Mouse (Mus musculus) gastrocnemius, adult 8-10 months (tissue): ENCODE measurements around the gene Snd1. TPM values are rescaled to one million over a fixed set of nuclear protein-coding genes. Genes with fewer than 3 reads are reported as not detected.

Source experiments
- DNase-seq, 2 experiments: peaks; one replicate each; pipeline ENCODE4 v3.0.0; 2022; ENCODE audit warnings: low spot score in 2 of 2
- total RNA-seq, 4 experiments: library from RNA; stranded (reverse); gene quantifications; 2 replicates each; pipeline ENCODE4 v1.2.4; 2022

Snd1 gene
- total RNA-seq, 4 experiments from 2014 or later = 42.6 to 54.4 (median 50.1) TPM

DNA sequence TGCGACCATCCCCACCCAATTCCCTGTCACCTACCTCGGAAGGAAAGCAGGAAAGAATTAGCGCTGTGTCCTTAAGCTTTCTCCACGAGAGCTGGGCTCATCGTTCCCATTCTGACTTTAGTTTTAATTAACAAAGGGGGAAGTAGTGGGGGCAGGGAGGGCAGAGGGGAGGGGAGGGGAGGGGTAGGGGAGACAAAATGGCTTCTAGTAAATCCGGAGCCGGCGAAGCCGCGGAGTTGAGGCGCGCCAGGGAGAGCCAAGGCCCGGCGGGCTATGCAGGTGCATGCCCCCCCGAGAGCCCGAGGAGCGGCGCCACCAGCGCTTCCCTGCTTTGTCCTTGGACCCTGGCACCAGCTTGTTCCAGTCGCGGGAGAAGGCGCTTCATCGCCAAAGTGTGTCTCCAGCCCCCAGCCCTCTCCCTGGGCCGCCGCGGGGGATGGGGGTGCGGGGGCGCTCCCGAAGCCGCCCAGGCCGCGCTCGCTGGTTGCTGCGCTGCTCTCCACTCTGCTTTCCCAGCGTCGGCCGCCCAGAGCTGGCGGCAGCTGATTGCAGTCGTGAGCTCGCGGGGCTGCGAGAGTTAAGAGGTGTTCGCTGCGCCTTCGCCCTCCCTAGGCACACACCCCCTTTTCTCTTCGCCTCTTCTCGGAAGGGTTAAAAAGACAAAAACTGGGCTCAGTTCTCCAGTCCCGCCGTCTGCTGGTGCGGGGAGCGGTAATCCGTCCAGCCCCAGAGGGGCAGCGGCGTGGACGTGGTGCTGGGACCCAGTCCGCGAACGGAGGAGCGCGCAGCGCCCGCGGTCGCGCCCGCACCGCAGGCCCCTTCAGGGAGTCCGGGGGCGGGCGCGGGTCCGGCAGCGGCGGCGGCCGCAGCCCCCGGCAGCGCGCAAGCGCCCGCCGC, 357.2 kb downstream of the Snd1 start:
- no peak for DNase-seq

DNA sequence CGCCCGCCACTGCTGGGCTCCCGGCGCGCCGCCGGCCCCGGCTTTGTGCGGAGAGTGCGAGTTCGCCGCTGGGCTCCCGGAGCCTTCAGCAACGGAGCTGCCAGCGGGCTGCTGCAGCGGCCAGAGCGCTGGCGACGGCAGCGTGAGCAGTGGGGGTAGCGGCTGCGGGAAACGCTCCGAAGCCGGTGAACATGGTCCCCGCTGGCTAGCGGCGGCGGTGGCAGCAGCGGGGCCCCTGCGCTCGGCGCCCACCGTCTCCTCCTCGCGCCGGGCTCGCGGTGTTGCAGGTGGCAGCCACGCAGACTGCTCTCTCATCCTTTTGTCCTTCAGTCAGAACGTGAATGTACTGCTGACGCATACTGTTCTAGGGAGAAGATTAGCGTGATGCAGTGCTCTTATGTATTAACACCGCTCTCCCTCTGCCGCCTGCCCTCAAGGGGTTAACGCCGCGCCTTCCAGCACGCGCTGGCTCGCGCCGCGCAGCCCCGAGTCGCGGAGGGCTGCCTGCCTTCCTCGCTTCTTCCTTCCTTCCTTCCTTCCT, 357.9 kb downstream of the Snd1 start:
- no peak for DNase-seq

DNA sequence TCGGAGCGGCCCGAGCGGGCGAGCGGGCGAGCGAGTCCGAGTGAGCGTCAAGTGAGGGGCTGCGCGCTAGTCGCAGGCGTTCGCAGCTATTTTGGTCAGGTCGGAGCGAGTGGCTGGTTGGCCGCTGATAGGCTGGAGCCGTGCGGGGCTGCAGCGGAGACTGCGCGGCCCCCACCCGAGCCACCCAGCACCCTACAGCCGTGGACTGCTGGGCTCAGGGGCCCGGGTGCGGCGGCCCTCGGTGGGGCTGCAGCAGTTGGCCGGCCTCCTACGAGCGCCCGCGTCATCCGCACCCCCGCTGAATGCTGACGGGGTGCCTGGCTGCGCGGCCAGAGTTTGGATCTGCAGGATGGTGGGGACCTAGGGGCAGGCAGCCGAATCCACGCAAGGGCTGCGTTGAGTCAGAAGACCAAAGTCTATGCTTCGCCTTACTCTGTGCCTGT, 358.5 kb downstream of the Snd1 start:
- DNase-seq = no peak

DNA sequence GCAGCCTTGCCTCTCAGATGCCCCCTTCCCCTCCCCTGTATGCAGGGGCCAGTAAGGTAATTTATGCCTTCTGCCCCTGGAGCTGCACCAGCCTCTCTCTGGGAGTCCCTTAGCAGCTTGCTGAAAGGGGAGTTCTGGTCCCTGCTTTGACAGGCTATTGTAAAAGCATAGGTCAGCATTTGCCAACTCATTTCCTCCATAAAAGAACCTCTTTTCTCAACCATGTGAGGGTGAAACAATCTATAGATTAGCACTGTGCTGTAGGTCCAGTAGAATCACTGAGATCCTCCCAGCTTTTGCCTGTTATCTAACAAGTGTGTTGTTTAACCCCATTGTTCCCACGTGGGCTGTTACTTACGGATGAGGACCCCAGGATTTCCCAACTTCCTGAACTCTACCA, 359.1 kb downstream of the Snd1 start:
- DNase-seq = no peak

DNA sequence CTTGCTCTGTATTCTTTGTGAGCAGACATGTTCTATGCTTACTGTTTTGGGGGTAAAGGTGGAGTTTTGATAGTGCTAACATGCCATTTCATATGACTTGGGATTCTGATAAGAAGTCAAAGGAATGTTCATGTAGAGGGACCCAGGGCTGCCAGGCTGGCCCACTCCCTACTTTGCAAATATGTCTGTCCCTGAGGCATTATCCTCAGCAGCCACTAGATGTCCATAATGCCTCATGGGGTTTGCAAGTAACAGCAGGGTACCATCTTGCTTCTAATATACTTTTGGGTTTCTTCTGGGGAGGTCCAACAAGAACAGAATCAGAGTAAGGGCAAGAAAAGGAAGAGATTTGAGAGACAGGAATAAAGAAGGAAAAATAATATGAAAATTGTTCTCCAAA, 361.7 kb downstream of the Snd1 start:
- DNase-seq = no peak

DNA sequence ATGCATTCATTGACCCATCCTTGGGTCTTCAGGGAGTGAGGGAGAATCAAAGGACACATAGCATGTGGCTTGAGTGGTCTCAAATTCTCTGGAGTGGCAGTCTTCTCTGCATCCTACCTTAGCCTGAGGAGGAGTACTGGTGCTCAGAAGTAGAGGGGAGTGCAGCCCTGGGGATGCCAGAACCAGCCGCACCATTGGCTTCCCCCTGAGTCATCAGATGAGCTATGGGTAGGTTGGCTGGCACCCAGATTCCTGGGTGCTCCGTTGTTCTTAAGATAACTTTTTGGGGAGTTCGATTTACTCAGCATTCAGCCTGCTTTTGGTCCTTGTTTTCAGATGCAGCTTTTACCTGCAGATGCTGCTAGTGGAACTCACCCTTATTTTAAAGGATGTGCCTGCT, 366.6 kb downstream of the Snd1 start:
- no peak for DNase-seq

DNA sequence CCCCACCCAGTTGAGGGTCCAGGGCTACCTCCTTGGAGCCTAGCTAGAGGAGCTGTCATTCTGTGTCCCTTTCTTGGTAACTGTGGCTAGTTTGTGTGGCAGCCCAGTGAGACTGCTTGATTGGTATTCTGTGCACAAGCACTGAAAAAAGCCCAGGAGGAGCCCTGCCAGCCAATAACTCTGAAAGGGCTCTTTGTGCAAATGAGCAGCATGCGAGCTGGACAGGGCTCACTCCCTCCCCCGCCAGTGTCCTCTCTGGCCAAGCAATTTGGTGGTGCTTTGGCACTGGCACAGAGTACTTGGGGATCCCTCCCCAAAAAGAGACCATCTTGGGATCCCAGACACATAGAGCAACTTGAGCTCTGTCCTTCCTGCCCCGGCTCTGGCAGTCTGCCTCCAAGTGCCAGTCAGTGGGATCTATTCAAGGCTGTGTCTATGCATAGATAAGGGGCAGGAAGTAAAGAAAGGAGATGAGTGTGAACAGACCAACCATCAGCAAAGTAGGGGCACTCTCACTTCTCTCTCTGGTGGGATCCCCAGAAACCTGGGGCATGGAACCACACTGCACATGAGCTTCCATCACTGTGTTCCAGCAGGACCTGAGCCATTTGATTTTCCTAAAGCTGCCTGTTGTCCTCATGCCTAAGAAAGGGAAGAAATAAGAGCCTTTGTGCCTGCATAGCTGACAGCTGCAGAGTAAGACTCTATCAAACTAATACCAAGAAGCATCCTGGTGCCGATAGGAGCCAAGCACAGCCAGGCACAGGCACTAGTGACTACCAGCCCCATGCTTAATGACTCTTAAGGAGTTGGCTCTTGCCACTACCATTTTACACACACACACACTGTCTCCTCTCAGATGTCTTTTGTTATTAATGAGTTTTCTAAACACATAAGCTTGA, 367.7 kb downstream of the Snd1 start:
- DNase-seq = no peak

DNA sequence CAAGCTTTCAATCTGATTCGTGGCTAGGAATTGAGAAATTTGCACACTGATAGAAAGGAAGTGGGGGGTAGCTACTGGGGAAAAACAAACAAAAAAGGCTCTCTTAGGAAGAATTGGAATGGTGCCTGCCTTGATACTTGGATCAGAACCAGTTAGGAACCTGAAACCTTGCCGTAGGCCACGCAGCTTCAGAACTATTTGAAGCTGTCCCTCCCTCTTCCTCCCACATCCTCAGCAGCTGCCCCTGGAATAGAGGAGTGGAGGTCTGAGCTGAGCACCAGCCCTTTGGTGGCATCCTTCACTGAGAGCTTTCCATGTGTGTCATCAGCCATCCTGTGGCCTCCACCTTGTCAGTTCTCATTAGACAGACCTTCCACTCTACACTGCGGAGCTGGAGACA, 370.7 kb downstream of the Snd1 start:
- DNase-seq = no peak

DNA sequence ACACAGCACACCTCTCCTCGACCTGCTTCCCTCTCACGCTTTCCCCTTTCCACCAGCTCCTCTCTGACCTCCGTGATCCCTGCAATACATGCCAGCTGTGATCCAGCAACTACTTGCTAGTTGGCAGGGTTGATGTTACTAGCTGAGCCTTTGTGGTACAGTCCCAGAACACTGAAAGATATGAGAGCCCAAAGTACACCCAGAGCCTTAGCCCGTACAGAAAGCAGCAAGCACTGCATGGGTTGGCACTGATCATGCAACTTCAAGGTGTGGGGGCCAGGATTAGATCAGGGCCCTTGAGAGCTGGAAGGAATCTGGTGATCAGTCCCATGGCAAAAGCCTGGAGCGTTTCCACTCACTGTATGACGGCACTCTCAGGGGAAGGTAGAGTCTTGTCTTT, 372.7 kb downstream of the Snd1 start:
- DNase-seq = no peak

DNA sequence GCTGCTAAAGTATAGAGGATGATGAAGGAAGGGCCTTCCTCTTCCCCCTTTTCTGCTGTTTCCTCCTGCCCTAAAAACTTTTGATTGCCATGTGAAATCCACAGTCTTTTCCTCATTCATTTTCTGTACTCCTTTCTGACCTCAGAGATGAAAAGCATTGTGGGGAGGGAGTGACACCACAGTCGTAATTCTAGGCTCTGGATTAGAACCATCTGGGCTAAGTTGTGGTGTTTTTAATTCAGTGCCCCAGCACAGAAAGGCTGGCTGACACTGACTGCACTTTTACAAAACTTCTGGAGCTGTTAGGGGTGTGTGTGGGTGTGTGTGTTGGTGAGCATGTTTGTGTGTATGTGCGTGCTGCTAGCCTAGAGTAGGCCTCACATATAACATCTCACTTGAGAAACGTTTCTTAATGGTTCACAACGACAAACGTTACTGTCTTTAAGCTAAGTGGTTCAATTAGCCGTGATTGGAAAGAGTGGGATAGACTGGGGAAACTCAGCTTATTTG, 373.4 kb downstream of the Snd1 start:
- no peak for DNase-seq

DNA sequence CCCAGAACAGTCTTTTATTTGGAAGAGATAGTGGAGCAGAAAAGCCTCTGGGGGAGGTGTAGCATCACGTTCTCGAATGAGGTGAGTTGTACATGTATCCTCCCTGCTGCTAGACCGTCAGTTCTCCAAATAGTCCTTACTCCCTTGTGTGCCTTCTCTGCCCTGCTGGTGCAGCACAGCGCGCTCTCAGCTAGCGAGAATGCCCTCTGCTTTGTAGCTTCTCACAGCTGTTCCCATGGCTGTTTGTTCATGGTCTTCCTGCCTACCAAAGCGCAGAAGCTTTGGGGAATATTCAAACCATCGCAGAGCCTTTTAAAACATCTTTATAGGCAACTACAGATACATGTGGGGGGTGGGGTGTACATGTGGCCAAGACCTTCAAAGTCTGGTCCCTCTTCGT, 374.0 kb downstream of the Snd1 start:
- no peak for DNase-seq

DNA sequence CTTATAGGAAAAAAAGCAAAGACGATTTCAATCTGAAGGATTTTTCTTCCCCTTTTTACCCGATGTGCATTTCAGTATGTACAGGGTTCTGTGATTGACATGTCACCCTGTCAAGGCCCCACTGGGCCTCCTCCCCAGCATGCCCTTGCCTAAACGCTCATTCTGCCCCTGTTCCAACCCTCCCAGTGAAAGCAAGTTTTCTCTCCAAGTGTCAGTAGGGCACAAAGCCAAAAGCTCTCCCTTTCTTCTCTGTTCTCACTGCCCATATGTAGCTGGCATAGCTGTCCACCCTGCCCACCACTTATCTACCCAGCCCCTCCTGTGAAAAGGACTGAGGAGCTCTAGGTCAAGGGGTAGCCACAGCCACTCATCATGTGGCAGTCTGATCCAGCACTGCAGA, 374.4 kb downstream of the Snd1 start:
- DNase-seq = no peak

DNA sequence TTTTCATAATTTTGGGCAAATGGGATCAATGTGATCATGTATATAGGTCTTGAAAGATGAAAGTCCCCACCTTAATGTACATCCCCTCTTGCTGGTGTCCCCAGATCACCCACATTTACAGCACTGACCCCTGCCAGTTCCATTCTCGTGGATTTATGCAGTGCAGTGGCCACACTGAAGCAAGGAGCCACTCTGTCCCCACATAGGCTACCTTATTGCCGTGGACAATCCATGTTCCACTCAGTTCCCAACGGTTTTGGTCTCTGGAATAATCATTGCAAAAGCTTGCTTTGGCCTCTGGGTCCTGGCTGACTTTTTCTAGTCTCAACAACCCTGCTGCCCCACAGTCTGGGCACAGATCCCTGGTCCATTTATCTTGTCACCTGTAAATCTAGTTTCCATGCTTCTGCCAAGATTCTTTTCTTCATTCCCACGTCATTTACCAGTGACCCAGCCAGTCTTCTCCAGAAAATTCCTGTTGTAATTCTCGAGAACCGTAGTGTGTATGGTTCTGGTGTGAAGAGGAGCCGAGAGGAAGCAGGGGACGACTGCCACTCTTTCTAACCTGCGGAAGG, 375.5 kb downstream of the Snd1 start:
- no peak for DNase-seq

DNA sequence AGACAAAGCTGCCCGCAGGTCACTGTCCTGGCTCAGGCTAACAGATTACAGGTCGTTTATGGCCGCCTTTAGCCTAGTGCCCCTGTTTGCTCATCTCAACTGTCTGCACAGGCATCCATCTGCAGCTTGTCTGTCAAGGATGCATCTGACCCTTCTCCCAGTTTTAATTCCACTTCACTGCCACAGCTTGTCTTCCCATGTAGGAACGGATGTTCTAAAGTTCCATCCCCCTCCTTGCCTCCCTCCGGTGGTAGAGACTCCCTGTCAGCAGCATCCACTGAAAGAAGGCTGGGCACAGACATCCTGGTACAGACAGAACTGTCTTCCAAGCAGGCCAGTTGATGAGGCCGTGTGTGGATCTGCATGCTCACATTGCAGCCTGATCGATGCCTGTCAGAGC, 377.4 kb downstream of the Snd1 start:
- DNase-seq = no peak

DNA sequence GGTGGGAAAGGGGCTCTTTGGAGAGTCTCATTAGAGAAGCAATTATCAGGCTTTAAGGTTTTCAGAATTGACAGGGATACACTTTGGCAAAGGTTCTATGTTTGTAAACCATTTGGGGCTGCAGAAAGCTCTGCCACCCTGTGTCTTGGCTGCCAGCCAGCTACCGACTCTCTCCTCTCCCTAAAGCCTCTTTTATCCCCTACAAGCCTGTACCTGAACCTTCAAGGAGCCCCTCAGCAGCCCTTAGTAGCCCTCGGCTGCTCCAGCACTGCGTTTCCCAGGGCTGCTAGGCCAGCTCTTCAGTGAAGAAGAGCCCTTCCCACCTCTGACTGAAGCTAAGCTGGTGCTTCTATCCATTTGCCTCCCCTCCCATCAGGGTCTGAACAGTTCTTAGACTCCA, 378.2 kb downstream of the Snd1 start:
- DNase-seq = no peak

DNA sequence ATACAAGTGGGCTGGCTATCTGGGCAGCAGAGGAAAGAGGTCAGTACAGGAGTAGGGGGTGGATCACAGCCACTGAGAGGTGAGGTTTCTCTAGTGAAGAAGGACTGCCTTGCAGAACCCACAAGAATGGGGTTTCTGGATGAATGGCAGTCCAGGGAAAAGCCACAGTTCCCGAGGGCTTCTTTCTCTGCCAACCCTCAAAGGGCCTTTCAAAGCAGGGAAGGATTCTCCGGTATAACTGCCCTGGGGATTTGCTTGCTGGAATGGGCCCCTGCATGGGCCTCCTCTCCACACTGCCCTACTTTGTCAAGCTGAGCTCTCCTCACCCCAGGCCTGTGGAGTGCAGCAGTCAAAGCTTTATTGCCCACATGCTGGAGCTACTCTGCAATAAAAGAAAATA, 378.7 kb downstream of the Snd1 start:
- DNase-seq = no peak

DNA sequence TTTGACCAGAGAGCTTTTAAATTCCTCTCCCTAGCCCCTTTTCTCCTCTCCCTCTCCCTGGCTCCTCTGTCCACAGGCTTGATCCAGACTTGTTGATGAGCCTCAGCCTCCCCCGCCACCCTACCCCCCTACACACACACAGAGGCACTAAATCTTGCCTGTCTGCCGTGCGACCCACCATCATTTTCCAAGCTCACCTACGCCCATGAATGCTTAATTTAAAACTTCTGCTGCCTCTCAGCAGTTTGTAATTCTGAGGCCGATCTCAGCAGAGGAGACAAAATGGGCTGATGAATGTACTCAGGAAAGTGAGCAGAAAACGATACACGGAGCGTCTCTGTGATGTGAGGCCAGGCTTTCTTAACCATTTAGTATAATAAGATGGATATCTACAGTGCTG, 379.7 kb downstream of the Snd1 start:
- DNase-seq = no peak

DNA sequence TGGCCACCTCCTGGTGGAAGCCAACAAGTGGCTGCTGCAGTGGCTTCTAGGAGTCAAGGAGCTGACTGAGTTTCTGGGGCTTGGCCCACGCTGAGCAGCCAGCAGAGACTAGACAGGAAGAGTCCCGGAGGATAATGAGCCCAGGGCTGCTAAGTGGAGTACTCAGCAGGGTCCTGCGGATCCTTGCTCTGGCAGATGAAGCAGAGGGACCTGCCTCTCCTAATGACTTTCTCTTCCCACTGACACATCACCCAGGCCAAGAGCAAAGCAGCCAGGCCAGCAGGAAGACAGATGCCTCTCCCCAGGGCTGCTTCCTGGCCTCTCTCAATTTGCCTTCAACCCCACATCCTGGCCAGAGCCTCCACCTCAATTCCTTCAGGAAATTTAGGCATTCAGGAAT, 380.5 kb downstream of the Snd1 start:
- DNase-seq = no peak

DNA sequence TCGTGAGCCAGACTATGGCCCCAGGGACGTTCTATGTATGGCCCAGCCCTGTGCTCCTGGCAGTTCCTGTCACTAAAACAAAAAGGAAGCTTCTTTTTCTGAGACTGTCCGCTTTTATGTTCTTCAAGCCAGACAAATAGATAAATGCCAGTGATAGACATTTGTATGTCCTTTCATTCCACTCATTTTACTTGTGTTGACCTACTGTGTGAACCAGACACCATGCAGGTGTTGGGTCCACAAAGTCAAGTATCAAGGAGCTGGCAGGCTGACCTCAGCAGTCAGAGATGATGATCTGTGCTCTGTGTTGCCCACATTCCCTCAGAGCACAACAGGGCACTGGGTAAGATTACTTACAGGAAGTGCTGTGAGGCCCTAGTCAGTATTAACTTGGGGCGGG, 381.9 kb downstream of the Snd1 start:
- no peak for DNase-seq

DNA sequence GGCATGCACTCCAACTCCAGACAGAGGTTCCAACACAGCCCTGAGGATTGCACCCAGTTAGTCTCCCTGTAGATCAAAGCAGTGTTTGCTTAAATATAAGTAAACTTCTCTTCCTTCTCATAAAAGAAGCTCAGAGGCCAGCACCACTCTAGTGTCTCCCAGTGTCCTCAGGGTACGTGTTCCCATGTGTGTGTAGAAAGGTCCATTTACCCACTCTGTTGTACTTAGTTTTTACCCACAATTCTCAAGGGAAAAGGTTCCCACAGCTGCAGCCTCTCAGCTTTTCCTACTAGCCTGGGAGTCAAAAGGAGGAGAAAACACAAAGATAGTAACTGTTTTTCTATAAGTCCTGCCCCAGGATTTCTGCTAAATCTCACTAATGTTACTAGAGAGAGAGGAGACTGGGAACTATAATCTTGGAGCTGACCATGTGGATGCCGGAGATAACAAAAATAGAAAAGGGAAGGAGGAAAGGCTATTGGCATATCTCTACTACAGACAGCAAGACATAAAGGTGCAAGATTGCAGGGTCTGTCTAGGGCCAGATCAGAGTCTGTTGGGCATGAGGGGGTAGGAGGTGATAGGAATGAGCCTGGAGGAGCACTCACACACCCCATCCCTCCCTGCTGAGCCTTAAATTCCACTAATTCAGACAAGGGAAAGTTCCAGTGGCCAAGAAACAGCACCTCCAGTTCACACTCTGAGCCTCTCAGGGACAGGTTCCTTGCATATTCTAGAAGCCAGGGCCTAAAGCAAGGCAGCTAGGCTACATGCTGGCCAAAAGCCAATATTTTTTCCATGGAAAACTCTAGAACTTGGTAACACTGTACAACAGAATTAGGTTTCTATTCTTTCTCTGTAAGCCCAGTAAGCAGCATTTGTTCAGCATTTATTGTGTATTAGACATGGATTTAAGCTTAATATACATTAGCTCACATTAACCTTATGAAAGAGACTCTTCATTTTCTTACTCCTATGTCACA, 382.6 kb downstream of the Snd1 start:
- DNase-seq = no peak
